Mouse (Mus musculus): ENCODE results near the gene Agap1. TPM values are rescaled to one million over a fixed set of nuclear protein-coding genes. Genes with fewer than 3 reads are reported as not detected.

The Agap1 gene
- polyA plus RNA-seq, 1 experiment from 2014 or later: 8.7 TPM

DNA sequence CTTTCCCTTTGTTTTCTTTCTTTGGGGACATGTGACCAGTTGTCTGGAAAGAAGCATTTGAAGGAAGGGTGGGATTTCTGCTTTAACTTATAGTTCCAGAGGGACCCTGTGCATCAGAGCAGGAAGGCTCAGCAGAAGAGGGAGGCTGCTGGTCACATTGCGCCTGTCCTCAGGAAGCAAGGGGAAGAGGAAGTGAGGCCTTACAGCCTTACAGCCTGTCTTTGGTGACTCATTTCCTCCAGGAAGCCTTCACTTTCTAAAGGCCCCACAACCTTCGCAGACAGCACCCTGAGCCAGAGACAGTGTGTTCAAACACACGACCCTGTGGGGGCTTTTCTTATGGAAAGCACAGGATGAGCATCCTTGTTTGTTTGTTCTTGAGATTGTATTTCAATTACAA is 287.8 kb downstream of the Agap1 start:
- Histone ChIP-seq H3K4me3 (ENCODE audit: low read depth, low read length) (no peak overlapping the region), H3K36me3 (ENCODE audit: insufficient read depth, low read length) (no peaks in the 10 kb centered on the region), H3K4me2 (replicated peaks; ENCODE audit: low read depth, low read length) (no peak overlapping the region), H3K9ac (replicated peaks; ENCODE audit: low read depth) (no peak overlapping the region), H3K9me3 (ENCODE audit: low read length) (no peaks in the 10 kb centered on the region), H3K27me3 (replicated peaks; ENCODE audit: insufficient read depth, low read length) (no peaks in the 10 kb centered on the region), H3K27ac (ENCODE audit: low read length) (no peak overlapping the region), H3K4me1 (ENCODE audit: insufficient read depth, low read depth, low read length) (no peaks in the 10 kb centered on the region)
- TF ChIP-seq EP300 (IDR thresholded peaks at IDR 0.05): no peak
- no peak for TF ChIP-seq CTCF (IDR thresholded peaks at IDR 0.05)
- ATAC-seq (peak; percentile 38; the same call in 1 of the 2 replicates), DNase-seq (ENCODE audit: low spot score) (no peak)
- 60% methylated on average over 3 of the region's 3 CpGs for WGBS

DNA sequence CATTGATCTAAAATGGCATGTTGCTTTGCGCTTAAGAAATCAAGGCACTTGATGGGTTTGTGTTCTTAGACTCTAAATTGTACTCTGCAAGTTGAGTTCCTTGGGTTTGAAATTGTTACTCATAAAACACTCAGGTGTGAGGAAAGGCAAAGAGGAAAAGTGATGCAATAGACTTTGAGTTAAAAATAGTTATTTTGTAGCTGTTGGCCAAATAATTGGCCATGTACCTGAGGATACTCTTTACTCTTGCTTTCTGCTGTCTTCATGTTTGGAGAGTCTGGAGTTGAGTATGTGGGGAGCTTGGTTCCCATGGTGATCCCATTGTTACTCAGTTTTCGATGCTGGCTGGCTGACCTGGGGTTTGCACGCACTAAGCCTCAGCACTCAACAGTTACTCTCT is 291.6 kb downstream of the Agap1 start:
- 72% methylated on average over 3 of the region's 3 CpGs for WGBS
- TF ChIP-seq CTCF (IDR thresholded peaks at IDR 0.05) (no peak), EP300 (IDR thresholded peaks at IDR 0.05) (peak; percentile 56)

DNA sequence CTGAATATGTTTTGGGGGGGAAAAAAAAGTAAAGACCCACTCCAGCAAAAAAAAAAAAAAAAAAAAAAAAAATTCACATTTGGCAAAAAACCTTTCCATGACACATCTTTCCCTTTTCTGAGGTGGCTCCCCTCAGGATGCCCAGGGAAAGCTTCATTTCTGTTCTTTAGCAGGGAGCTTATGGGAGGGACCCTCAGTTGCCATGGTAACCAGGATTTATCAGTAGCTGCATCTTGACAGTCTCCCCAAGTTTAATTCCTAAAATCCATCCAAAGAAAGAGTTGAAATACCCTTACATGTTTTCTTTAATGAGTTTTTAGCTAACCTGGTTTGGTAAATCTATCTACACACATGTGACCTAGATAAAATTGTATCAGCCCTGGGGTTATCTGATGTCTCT is 295.1 kb downstream of the Agap1 start:
- DNase-seq (ENCODE audit: low spot score): no peak
- TF ChIP-seq CTCF (IDR thresholded peaks at IDR 0.05) (no peak), EP300 (IDR thresholded peaks at IDR 0.05) (no peak)
- Histone ChIP-seq H3K27ac (ENCODE audit: low read length) (no peak overlapping the region), H3K9me3 (ENCODE audit: low read length) (no peaks in the 10 kb centered on the region), H3K36me3 (ENCODE audit: insufficient read depth, low read length) (no peaks in the 10 kb centered on the region), H3K4me1 (ENCODE audit: insufficient read depth, low read depth, low read length) (0 out of 2 replicates have a peak, but pooled peaks cover 6% of the 10 kb centered on the region), H3K9ac (replicated peaks; ENCODE audit: low read depth) (no peak overlapping the region), H3K27me3 (replicated peaks; ENCODE audit: insufficient read depth, low read length) (no peaks in the 10 kb centered on the region), H3K4me2 (replicated peaks; ENCODE audit: low read depth, low read length) (no peak overlapping the region), H3K4me3 (ENCODE audit: low read depth, low read length) (no peak overlapping the region)
- no peak for ATAC-seq

More for the DNA sequence above, 291.6 kb downstream of the Agap1 start:
- no peak overlapping the region for H3K27ac ChIP-seq (ENCODE audit: low read length)
- 0 out of 2 replicates have a peak, but pooled peaks cover 6% of the 10 kb centered on the region for H3K4me1 ChIP-seq (ENCODE audit: insufficient read depth, low read depth, low read length)
- H3K4me2 ChIP-seq (replicated peaks; ENCODE audit: low read depth, low read length): no peak overlapping the region
- H3K36me3 ChIP-seq (ENCODE audit: insufficient read depth, low read length): no peaks in the 10 kb centered on the region
- no peak overlapping the region for H3K9ac ChIP-seq (replicated peaks; ENCODE audit: low read depth)
- DNase-seq (ENCODE audit: low spot score): peak; percentile 60
- peak; percentile 66 for ATAC-seq
- no peaks in the 10 kb centered on the region for H3K9me3 ChIP-seq (ENCODE audit: low read length)
- H3K27me3 ChIP-seq (replicated peaks; ENCODE audit: insufficient read depth, low read length): no peaks in the 10 kb centered on the region
- H3K4me3 ChIP-seq (ENCODE audit: low read depth, low read length): no peak overlapping the region

DNA sequence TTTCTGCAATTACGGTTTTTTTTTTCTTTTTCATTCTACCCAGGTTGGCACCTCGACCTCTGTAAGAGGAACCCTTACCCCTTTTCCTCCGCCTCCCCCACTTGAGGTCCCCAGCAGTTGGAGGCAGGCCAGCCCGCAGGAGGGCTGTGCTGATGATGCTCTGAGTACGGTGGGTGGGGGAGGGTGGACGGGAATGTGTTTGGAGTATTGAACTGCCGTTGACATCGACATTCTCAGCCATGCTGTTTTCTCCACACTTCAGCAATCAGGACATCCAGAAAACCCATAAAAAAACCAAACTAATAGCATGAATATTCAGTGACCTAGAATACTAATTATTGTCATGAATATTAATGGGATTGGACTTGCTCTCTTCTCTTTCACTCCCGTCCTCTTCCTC is 295.9 kb downstream of the Agap1 start:
- Histone ChIP-seq H3K27ac (ENCODE audit: low read length) (no peak overlapping the region), H3K4me1 (ENCODE audit: insufficient read depth, low read depth, low read length) (0 out of 2 replicates have a peak, but pooled peaks cover 6% of the 10 kb centered on the region), H3K9me3 (ENCODE audit: low read length) (no peaks in the 10 kb centered on the region), H3K4me2 (replicated peaks; ENCODE audit: low read depth, low read length) (no peak overlapping the region), H3K9ac (replicated peaks; ENCODE audit: low read depth) (no peak overlapping the region), H3K36me3 (ENCODE audit: insufficient read depth, low read length) (no peaks in the 10 kb centered on the region), H3K27me3 (replicated peaks; ENCODE audit: insufficient read depth, low read length) (no peaks in the 10 kb centered on the region), H3K4me3 (ENCODE audit: low read depth, low read length) (no peak overlapping the region)
- TF ChIP-seq EP300 (IDR thresholded peaks at IDR 0.05): no peak
- no peak for TF ChIP-seq CTCF (IDR thresholded peaks at IDR 0.05)
- 15% methylated on average over 9 of the region's 9 CpGs for WGBS
- ATAC-seq: no peak
- DNase-seq (ENCODE audit: low spot score): no peak

DNA sequence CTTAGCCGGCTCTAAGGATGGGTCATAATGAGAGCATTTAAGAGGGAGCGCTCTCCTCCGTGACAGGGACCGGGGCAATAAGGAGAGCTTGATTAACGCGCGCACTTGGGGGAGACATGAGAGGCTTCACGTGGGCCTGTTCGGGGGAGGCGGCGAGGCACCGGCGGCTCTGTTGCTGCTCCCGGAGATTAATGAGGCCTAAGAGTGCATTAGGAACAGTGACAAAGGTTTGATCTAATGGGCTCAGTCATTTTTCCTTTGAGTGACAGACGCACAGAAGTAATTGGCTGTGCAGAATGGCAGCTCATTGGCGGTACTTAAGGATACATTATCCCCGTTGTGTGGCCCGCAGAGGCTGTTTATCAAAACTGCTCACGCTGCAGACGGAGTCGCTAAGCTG is 296.3 kb downstream of the Agap1 start:
- Histone ChIP-seq H3K27ac (ENCODE audit: low read length) (no peak overlapping the region), H3K4me1 (ENCODE audit: insufficient read depth, low read depth, low read length) (0 out of 2 replicates have a peak, but pooled peaks cover 6% of the 10 kb centered on the region), H3K4me3 (ENCODE audit: low read depth, low read length) (no peak overlapping the region), H3K4me2 (replicated peaks; ENCODE audit: low read depth, low read length) (no peak overlapping the region), H3K36me3 (ENCODE audit: insufficient read depth, low read length) (no peaks in the 10 kb centered on the region), H3K9me3 (ENCODE audit: low read length) (no peaks in the 10 kb centered on the region), H3K9ac (replicated peaks; ENCODE audit: low read depth) (no peak overlapping the region), H3K27me3 (replicated peaks; ENCODE audit: insufficient read depth, low read length) (no peaks in the 10 kb centered on the region)
- ATAC-seq (no peak), DNase-seq (ENCODE audit: low spot score) (no peak)
- 30% methylated on average over 21 of the region's 21 CpGs for WGBS
- no peak for TF ChIP-seq EP300 (IDR thresholded peaks at IDR 0.05)
- TF ChIP-seq CTCF (IDR thresholded peaks at IDR 0.05): no peak

DNA sequence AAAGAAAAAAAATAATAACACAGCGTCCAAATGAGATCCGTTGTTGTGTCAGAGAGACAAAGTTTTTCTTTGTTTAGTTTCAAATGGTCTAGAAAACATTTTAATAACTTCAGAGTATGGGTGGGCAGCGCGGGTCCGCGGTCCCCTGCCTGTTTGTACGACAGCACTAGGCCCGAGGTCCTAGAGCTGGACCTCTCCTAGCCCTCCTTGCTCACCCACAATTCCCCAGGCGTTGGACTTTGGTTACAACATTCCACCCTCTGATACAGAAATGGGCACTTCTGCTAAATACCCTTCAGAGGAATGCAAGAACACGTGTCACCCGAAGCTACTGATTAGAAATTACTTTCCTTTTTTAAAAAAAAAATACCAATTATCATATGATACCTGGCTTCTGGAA is 296.7 kb downstream of the Agap1 start:
- H3K36me3 ChIP-seq (ENCODE audit: insufficient read depth, low read length): no peaks in the 10 kb centered on the region
- no peaks in the 10 kb centered on the region for H3K27me3 ChIP-seq (replicated peaks; ENCODE audit: insufficient read depth, low read length)
- DNase-seq (ENCODE audit: low spot score) (no peak), ATAC-seq (no peak)
- no peak overlapping the region for H3K27ac ChIP-seq (ENCODE audit: low read length)
- 72% methylated on average over 11 of the region's 11 CpGs for WGBS
- no peaks in the 10 kb centered on the region for H3K9me3 ChIP-seq (ENCODE audit: low read length)
- H3K4me2 ChIP-seq (replicated peaks; ENCODE audit: low read depth, low read length): no peak overlapping the region
- no peak overlapping the region for H3K9ac ChIP-seq (replicated peaks; ENCODE audit: low read depth)
- no peak for TF ChIP-seq EP300 (IDR thresholded peaks at IDR 0.05)
- no peak for TF ChIP-seq CTCF (IDR thresholded peaks at IDR 0.05)
- H3K4me3 ChIP-seq (ENCODE audit: low read depth, low read length): no peak overlapping the region
- 0 out of 2 replicates have a peak, but pooled peaks cover 6% of the 10 kb centered on the region for H3K4me1 ChIP-seq (ENCODE audit: insufficient read depth, low read depth, low read length)

DNA sequence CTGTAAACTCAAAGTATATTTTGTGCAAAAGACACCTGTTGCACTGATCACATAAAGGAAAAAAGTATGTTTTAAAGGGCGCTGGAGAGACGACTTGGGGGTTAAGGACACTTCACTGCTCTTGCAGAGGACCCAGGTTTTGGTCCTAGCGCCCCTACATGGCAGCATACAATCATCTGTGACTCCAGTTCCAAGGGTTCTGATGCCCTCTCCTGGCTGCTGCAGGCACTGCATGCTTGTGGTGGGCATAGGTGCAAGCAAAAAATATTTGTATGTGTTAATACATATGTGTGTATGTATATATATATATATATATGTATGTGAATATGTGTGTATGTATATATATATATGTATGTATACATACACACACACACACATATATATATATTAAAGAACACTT is 298.1 kb downstream of the Agap1 start:
- WGBS: 91% methylated on average over 3 of the region's 3 CpGs
- H3K4me2 ChIP-seq (replicated peaks; ENCODE audit: low read depth, low read length): no peak overlapping the region
- TF ChIP-seq EP300 (IDR thresholded peaks at IDR 0.05) (no peak), CTCF (IDR thresholded peaks at IDR 0.05) (peak; percentile 62)
- H3K9ac ChIP-seq (replicated peaks; ENCODE audit: low read depth): no peak overlapping the region
- 0 out of 2 replicates have a peak, but pooled peaks cover 6% of the 10 kb centered on the region for H3K4me1 ChIP-seq (ENCODE audit: insufficient read depth, low read depth, low read length)
- no peaks in the 10 kb centered on the region for H3K36me3 ChIP-seq (ENCODE audit: insufficient read depth, low read length)
- ATAC-seq: no peak
- no peak overlapping the region for H3K27ac ChIP-seq (ENCODE audit: low read length)
- no peak for DNase-seq (ENCODE audit: low spot score)
- no peaks in the 10 kb centered on the region for H3K27me3 ChIP-seq (replicated peaks; ENCODE audit: insufficient read depth, low read length)
- H3K4me3 ChIP-seq (ENCODE audit: low read depth, low read length): no peak overlapping the region
- no peaks in the 10 kb centered on the region for H3K9me3 ChIP-seq (ENCODE audit: low read length)
